Comparison of ENCODE assay signal across 27 mouse cellular contexts in the genomic region with DNA sequence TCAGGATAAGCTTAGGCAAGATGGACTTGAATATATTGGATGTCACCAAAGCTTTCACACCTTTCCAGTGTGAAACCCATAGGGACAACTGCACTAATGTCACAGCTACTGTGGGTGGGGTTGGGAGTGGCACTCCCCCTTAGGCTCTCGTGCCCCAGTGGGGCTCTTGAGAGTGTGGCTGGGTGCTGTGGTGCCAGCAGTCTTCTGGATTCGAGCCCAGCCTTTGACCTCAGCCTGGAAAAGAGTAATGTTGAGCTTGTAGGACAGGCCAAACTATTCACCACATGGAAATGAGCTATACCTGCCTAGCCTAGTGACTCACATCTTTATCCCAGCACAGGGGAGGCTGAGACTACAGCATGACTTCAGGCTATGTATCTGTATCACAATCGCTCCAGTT.
A peak's percentile ranks its signal among the peaks of the same experiment; 100 is the strongest.
DNase-seq lines count a peak whose midpoint lies in the region; ATAC-seq and TF ChIP-seq lines count a peak whose summit lies in the region.
"Had no signal": no experiment of that assay in that cellular context is flagged by ENCODE, and none has a peak within 500 bp of the region (broad histone marks: within the 10 kb centered on the region; RNA-seq: fewer than 3 reads in every experiment).

No protein-coding gene starts in this region.

- H3K4me3 ChIP-seq in hindbrain, embryonic 15.5 days, result no peak overlapping the region
- no peak overlapping the region for H3K4me3 ChIP-seq in hindbrain, postnatal 0 days (ENCODE audit: low read length)
- no peak overlapping the region for H3K4me3 ChIP-seq in kidney, embryonic 15.5 days (replicated peaks)
- H3K4me3 ChIP-seq: erythroblast, embryonic 14.5 days; gastrocnemius, adult 2 months; heart, adult 2 months; hindbrain, embryonic 13.5 days; layer of hippocampus, adult 2 months; limb, embryonic 13.5 days; lung, embryonic 15.5 days; stomach, embryonic 15.5 days had no signal

- no peaks in the 10 kb centered on the region for H3K27me3 ChIP-seq in hindbrain, embryonic 15.5 days
- H3K27me3 ChIP-seq in hindbrain, postnatal 0 days (ENCODE audit: insufficient read depth, low read length), result no peaks in the 10 kb centered on the region
- H3K27me3 ChIP-seq in kidney, embryonic 15.5 days, result no peaks in the 10 kb centered on the region
- H3K27me3 ChIP-seq: hindbrain, embryonic 13.5 days; limb, embryonic 13.5 days; lung, embryonic 15.5 days; stomach, embryonic 15.5 days had no signal

- no peaks in the 10 kb centered on the region for H3K9me3 ChIP-seq in hindbrain, embryonic 15.5 days
- no peaks in the 10 kb centered on the region for H3K9me3 ChIP-seq in hindbrain, postnatal 0 days (ENCODE audit: low read length)
- H3K9me3 ChIP-seq in kidney, embryonic 15.5 days (replicated peaks), result no peaks in the 10 kb centered on the region
- H3K9me3 ChIP-seq: hindbrain, embryonic 13.5 days; limb, embryonic 13.5 days; lung, embryonic 15.5 days; stomach, embryonic 15.5 days had no signal

- no peaks in the 10 kb centered on the region for H3K4me1 ChIP-seq in hindbrain, embryonic 15.5 days (replicated peaks)
- no peaks in the 10 kb centered on the region for H3K4me1 ChIP-seq in hindbrain, postnatal 0 days (ENCODE audit: insufficient read depth, low read length)
- 0 out of 2 replicates have a peak, but pooled peaks cover 3% of the 10 kb centered on the region for H3K4me1 ChIP-seq in kidney, embryonic 15.5 days
- H3K4me1 ChIP-seq: hindbrain, embryonic 13.5 days; limb, embryonic 13.5 days; lung, embryonic 15.5 days; stomach, embryonic 15.5 days had no signal

- H3K27ac ChIP-seq in hindbrain, embryonic 15.5 days (replicated peaks), result no peak overlapping the region
- H3K27ac ChIP-seq in hindbrain, postnatal 0 days, result no peak overlapping the region
- H3K27ac ChIP-seq in kidney, embryonic 15.5 days, result no peak overlapping the region
- H3K27ac ChIP-seq: gastrocnemius, adult 2 months; heart, adult 2 months; hindbrain, embryonic 13.5 days; layer of hippocampus, adult 2 months; limb, embryonic 13.5 days; lung, embryonic 15.5 days; stomach, embryonic 15.5 days had no signal

- H3K4me2 ChIP-seq in hindbrain, embryonic 15.5 days, result no peak overlapping the region
- H3K4me2 ChIP-seq in hindbrain, postnatal 0 days (ENCODE audit: low read depth, low read length), result no peak overlapping the region
- H3K4me2 ChIP-seq in kidney, embryonic 15.5 days, result no peak overlapping the region
- H3K4me2 ChIP-seq: hindbrain, embryonic 13.5 days; limb, embryonic 13.5 days; liver, embryonic 11.5 days; lung, embryonic 15.5 days; midbrain, embryonic 11.5 days; stomach, embryonic 15.5 days had no signal

- ATAC-seq in hindbrain, embryonic 15.5 days (ENCODE audit: low FRiP score, low read depth), result peak; percentile 25; the same call in 1 of the 2 replicates
- ATAC-seq in hindbrain, postnatal 0 days, result no peak
- ATAC-seq in kidney, embryonic 15.5 days (replicated peaks; ENCODE audit: low FRiP score), result no peak
- ATAC-seq: CD4-positive, CD25-positive, alpha-beta regulatory T cell, adult 4 months; forebrain, embryonic 16.5 days; inflammation-experienced regulatory T-cells, adult 6 months; midbrain, embryonic 16.5 days had no signal

- peak; percentile 89 for DNase-seq in heart, adult 11 months
- no peak for DNase-seq in heart, postnatal 4 days
- DNase-seq in hindbrain, postnatal 0 days (ENCODE audit: low spot score), result no peak
- DNase-seq in kidney, postnatal 25 days, result peak; percentile 31 to 51
- DNase-seq in layer of hippocampus, postnatal 36 days, result no peak
- DNase-seq: cerebellum, adult 2 months; cerebellum, postnatal 14 days; gastrocnemius, adult 2 months; gastrocnemius, postnatal 36 days; lung, postnatal 36 days; right cerebral cortex, postnatal 25 days; thymus, postnatal 14 days had no signal

- H3K9ac ChIP-seq in hindbrain, embryonic 15.5 days, result no peak overlapping the region
- H3K9ac ChIP-seq in hindbrain, postnatal 0 days (replicated peaks; ENCODE audit: low read length), result no peak overlapping the region
- H3K9ac ChIP-seq in kidney, embryonic 15.5 days, result no peak overlapping the region
- H3K9ac ChIP-seq: hindbrain, embryonic 13.5 days; limb, embryonic 13.5 days; lung, embryonic 15.5 days; stomach, embryonic 15.5 days had no signal

- peaks cover 52% of the 10 kb centered on the region for H3K36me3 ChIP-seq in hindbrain, embryonic 15.5 days
- H3K36me3 ChIP-seq in hindbrain, postnatal 0 days (ENCODE audit: insufficient read depth, low read length), result peaks cover 28% of the 10 kb centered on the region
- peaks cover 82% of the 10 kb centered on the region for H3K36me3 ChIP-seq in kidney, embryonic 15.5 days

- TF ChIP-seq CTCF in hindbrain, postnatal 0 days (IDR thresholded peaks at IDR 0.05; ENCODE audit: low read depth), result no peak

- 95% methylated on average over 3 of the region's 3 CpGs for WGBS in hindbrain, embryonic 15.5 days
- WGBS in hindbrain, postnatal 0 days, result 88% methylated on average over 3 of the region's 3 CpGs
- 94% methylated on average over 3 of the region's 3 CpGs for WGBS in kidney, embryonic 15.5 days

Comparison
In these comparisons a context has a peak if more than half of its experiments do, and no peak if none do; other contexts are left out.
1. DNase-seq: peak in heart, adult 11 months (single experiment) and kidney, postnatal 25 days (2 of 2); none in heart, postnatal 4 days (single experiment), hindbrain, postnatal 0 days (single experiment) and layer of hippocampus, postnatal 36 days (0 of 2).